14 mouse cellular contexts compared by ENCODE assay signal in the genomic region with DNA sequence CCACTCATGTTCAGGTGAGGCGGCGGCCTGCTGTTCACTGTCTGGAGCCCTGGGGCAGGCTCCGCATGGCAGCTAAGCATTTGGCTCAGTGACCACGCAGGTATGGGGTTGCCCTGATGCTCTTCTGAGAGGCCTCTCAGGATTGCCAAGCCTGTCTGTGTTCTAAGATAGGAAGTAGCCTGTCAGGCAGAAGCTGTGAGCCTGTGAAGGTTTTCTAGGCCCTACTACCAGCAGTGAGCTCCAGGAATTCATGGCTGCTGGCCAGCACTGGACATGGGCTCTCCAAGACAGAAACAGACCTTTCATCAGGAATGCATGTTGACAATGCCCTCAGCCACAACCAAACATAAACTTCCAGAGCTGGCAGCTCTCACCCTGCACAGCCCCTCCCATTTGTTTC. TPM values are rescaled to one million over a fixed set of nuclear protein-coding genes. Genes with fewer than 3 reads are reported as not detected.
A peak's percentile ranks its signal among the peaks of the same experiment; 100 is the strongest.
DNase-seq lines count a peak whose midpoint lies in the region; ATAC-seq and TF ChIP-seq lines count a peak whose summit lies in the region.
"Had no signal": no experiment of that assay in that cellular context is flagged by ENCODE, and none has a peak within 500 bp of the region (broad histone marks: within the 10 kb centered on the region; RNA-seq: fewer than 3 reads in every experiment).

No protein-coding gene starts in this region.

- no peak overlapping the region for H3K9ac ChIP-seq in kidney, embryonic 16.5 days (replicated peaks; ENCODE audit: low read length)
- H3K9ac ChIP-seq: forebrain, embryonic 13.5 days; liver, embryonic 12.5 days; neural tube, embryonic 12.5 days had no signal

- peak; percentile 40 for DNase-seq in cerebellum, adult 9-11 months
- no peak for DNase-seq in cerebellum, postnatal 4 days (ENCODE audit: low spot score in 2 of 2)
- DNase-seq in kidney, adult 2 months, result peak; percentile 66
- DNase-seq in heart, postnatal 10 days, result peak; percentile 69 to 74
- peak; percentile 61 for DNase-seq in lung, postnatal 25 days (ENCODE audit: low spot score)
- DNase-seq in left cerebral cortex, postnatal 4 days, result no peak
- DNase-seq in testis, postnatal 10 days (ENCODE audit: low spot score), result no peak
- DNase-seq: adrenal gland, adult 2 months; gastrocnemius, postnatal 10 days had no signal

- no peak for ATAC-seq in kidney, embryonic 16.5 days (ENCODE audit: low FRiP score, low TSS enrichment)
- ATAC-seq: forebrain, embryonic 13.5 days; liver, embryonic 12.5 days had no signal

- no peak overlapping the region for H3K4me2 ChIP-seq in kidney, embryonic 16.5 days (replicated peaks; ENCODE audit: low read depth, low read length)
- H3K4me2 ChIP-seq: forebrain, embryonic 13.5 days; liver, embryonic 12.5 days; neural tube, embryonic 12.5 days had no signal

- no peak for TF ChIP-seq CTCF in kidney, adult 2 months (conservative IDR thresholded peaks at IDR 0.05; ENCODE audit: insufficient read depth, insufficient read length, low read depth, low read length)

- intact Hi-C loops in heart, postnatal 10 days (cut with DNase I), result loop anchor here (2.0 to 5.0 kb wide), 3 partner anchors 55 to 257 kb away; no protein-coding TSS in a partner anchor
- intact Hi-C loops in left cerebral cortex, postnatal 4 days (cut with DNase I), result loop anchor here (5.0 kb wide), 1 partner anchor 195 kb away; no protein-coding TSS in a partner anchor

- H3K36me3 ChIP-seq in kidney, adult 2 months (ENCODE audit: control insufficient read depth, insufficient read depth, low read length), result no peaks in the 10 kb centered on the region
- peaks cover 28% of the 10 kb centered on the region for H3K36me3 ChIP-seq in kidney, embryonic 16.5 days (ENCODE audit: insufficient read depth, low read length)

- no peaks in the 10 kb centered on the region for H3K9me3 ChIP-seq in kidney, embryonic 16.5 days (ENCODE audit: low read length)
- H3K9me3 ChIP-seq: forebrain, embryonic 13.5 days; G1E; liver, embryonic 12.5 days; neural tube, embryonic 12.5 days had no signal

- H3K4me3 ChIP-seq in kidney, adult 2 months (ENCODE audit: insufficient read depth, low read depth, low read length), result no peak overlapping the region
- no peak overlapping the region for H3K4me3 ChIP-seq in kidney, embryonic 16.5 days (ENCODE audit: low read length)
- H3K4me3 ChIP-seq: forebrain, embryonic 13.5 days; liver, embryonic 12.5 days; neural tube, embryonic 12.5 days had no signal

- no peaks in the 10 kb centered on the region for H3K27me3 ChIP-seq in kidney, adult 2 months (replicated peaks; ENCODE audit: control insufficient read depth, insufficient read depth, low read length)
- no peaks in the 10 kb centered on the region for H3K27me3 ChIP-seq in kidney, embryonic 16.5 days (ENCODE audit: insufficient read depth, low read length)
- H3K27me3 ChIP-seq: forebrain, embryonic 13.5 days; liver, embryonic 12.5 days; neural tube, embryonic 12.5 days had no signal

- no peak overlapping the region for H3K27ac ChIP-seq in kidney, adult 2 months (ENCODE audit: insufficient read depth, low read depth, low read length)
- H3K27ac ChIP-seq in kidney, embryonic 16.5 days (ENCODE audit: low read length), result no peak overlapping the region
- H3K27ac ChIP-seq: forebrain, embryonic 13.5 days; liver, embryonic 12.5 days; neural tube, embryonic 12.5 days had no signal

- TF ChIP-seq POLR2A in kidney, adult 2 months (IDR thresholded peaks at IDR 0.05; ENCODE audit: low read depth, low read length), result no peak

- 72% methylated on average over 4 of the region's 4 CpGs for WGBS in kidney, adult 2 months
- 91% methylated on average over 4 of the region's 4 CpGs for WGBS in kidney, embryonic 16.5 days

- H3K4me1 ChIP-seq in kidney, adult 2 months (ENCODE audit: control insufficient read depth, insufficient read depth, low read length), result peaks cover 12% of the 10 kb centered on the region
- peaks cover 8% of the 10 kb centered on the region; the same call in 1 of the 2 replicates for H3K4me1 ChIP-seq in kidney, embryonic 16.5 days (ENCODE audit: insufficient read depth, low read length)
- H3K4me1 ChIP-seq: liver, embryonic 12.5 days; neural tube, embryonic 12.5 days had no signal

RNA-seq across cellular contexts. Expression of a gene that starts 13.4 kb away (rescaled TPM):
- polyA plus RNA-seq in kidney, adult 2 months (2012; rRNA removed), result 77.7 and 79.3 TPM in 2 replicates
- polyA plus RNA-seq in kidney, embryonic 16.5 days (2015; fragmentation: Nextera tagmentation; extraction: Ambion mirVana), result 89.2 and 98.9 TPM in 2 replicates
- 10 to 100 TPM; 49.3 to 61.9 TPM for total RNA-seq in heart, postnatal 10 days (2021)
- 10 to 100 TPM; 27.9 to 29.6 TPM for total RNA-seq in left cerebral cortex, postnatal 4 days (2021)

RNA-seq across cellular contexts. Expression of a gene that starts 13.6 kb away (rescaled TPM):
- 28.5 and 35.6 TPM in 2 replicates for polyA plus RNA-seq in kidney, adult 2 months (2012; rRNA removed)
- 22.0 and 24.9 TPM in 2 replicates for polyA plus RNA-seq in kidney, embryonic 16.5 days (2015; fragmentation: Nextera tagmentation; extraction: Ambion mirVana)
- total RNA-seq in heart, postnatal 10 days (2021), result 10 to 100 TPM in 1 of 2 experiments, 1 to 10 TPM in 1; 9.6 to 11.1 TPM
- 10 to 100 TPM; 18.9 to 19.5 TPM for total RNA-seq in left cerebral cortex, postnatal 4 days (2021)

RNA-seq across cellular contexts. Expression of a gene that starts 25.5 kb away (rescaled TPM):
- polyA plus RNA-seq in kidney, adult 2 months (2012; rRNA removed), result 5.8 and 6.8 TPM in 2 replicates
- 26.6 and 27.9 TPM in 2 replicates for polyA plus RNA-seq in kidney, embryonic 16.5 days (2015; fragmentation: Nextera tagmentation; extraction: Ambion mirVana)
- total RNA-seq in heart, postnatal 10 days (2021), result 10 to 100 TPM; 10.6 to 13.6 TPM
- 10 to 100 TPM; 49.8 to 53.8 TPM for total RNA-seq in left cerebral cortex, postnatal 4 days (2021)

RNA-seq across cellular contexts. Expression of a gene that starts 39.0 kb away (rescaled TPM):
- 151 and 178 TPM in 2 replicates for polyA plus RNA-seq in kidney, adult 2 months (2012; rRNA removed)
- polyA plus RNA-seq in kidney, embryonic 16.5 days (2015; fragmentation: Nextera tagmentation; extraction: Ambion mirVana), result 132 and 133 TPM in 2 replicates
- 100 to 1,000 TPM; 104 to 116 TPM for total RNA-seq in heart, postnatal 10 days (2021)
- 100 to 1,000 TPM; 113 to 119 TPM for total RNA-seq in left cerebral cortex, postnatal 4 days (2021)

Comparison
In these comparisons a context has a peak if more than half of its experiments do, and no peak if none do; other contexts are left out.
1. DNase-seq: peak in cerebellum, adult 9-11 months (single experiment), kidney, adult 2 months (single experiment), heart, postnatal 10 days (2 of 2) and lung, postnatal 25 days (single experiment); none in cerebellum, postnatal 4 days (0 of 2), left cerebral cortex, postnatal 4 days (single experiment) and testis, postnatal 10 days (single experiment).